Mouse (Mus musculus) kidney, postnatal 0 days (tissue): ENCODE data around the gene Aff1. TPM values are rescaled to one million over a fixed set of nuclear protein-coding genes. Genes with fewer than 3 reads are reported as not detected.
A peak's percentile ranks its signal among the peaks of the same experiment; 100 is the strongest.

Source experiments
- ATAC-seq: fragments of 200-750 bp; cut with Nextera tagmentation; replicated peaks from 2 replicates; pipeline ENCODE4 v1.8.0; 2017; ENCODE audit warnings: low read depth, moderate number of reproducible peaks, moderate TSS enrichment, moderate library complexity; ENCODE audit not compliant: low FRiP score
- DNase-seq: peaks from one replicate; pipeline ENCODE4 v3.0.0-alpha.2; 2016; ENCODE audit warnings: low spot score
- H3K27ac ChIP-seq: fragments of 300-500 bp; sonication (generic); 2 replicates; pipeline ENCODE4 v1.5.1; 2014; ENCODE audit warnings: mild to moderate bottlenecking
- H3K27me3 ChIP-seq: fragments of 300-500 bp; sonication (generic); 2 replicates; pipeline ENCODE4 v1.6.1; 2014; ENCODE audit warnings: low read length, mixed read lengths; ENCODE audit not compliant: insufficient read depth
- H3K36me3 ChIP-seq: fragments of 300-500 bp; sonication (generic); 2 replicates; pipeline ENCODE4 v1.6.1; 2014; ENCODE audit warnings: low read length, mixed read lengths; ENCODE audit not compliant: insufficient read depth
- H3K4me1 ChIP-seq: fragments of 300-500 bp; sonication (generic); replicated peaks from 2 replicates; pipeline ENCODE4 v1.6.1; 2014; ENCODE audit warnings: antibody characterized with exemption, low read length, mixed read lengths; ENCODE audit not compliant: insufficient read depth
- H3K4me2 ChIP-seq: fragments of 300-500 bp; sonication (generic); 2 replicates; pipeline ENCODE4 v1.6.1; 2014; ENCODE audit warnings: mild to moderate bottlenecking, low read length, moderate library complexity, mixed read lengths
- H3K4me3 ChIP-seq: fragments of 300-500 bp; sonication (generic); replicated peaks from 2 replicates; pipeline ENCODE4 v1.5.1; 2014; ENCODE audit warnings: low read depth, low read length
- H3K9ac ChIP-seq: fragments of 300-500 bp; sonication (generic); 2 replicates; pipeline ENCODE4 v1.6.1; 2014; ENCODE audit warnings: low read depth, low read length
- H3K9me3 ChIP-seq: fragments of 300-500 bp; sonication (generic); replicated peaks from 2 replicates; pipeline ENCODE4 v1.6.1; 2016; ENCODE audit warnings: low read length, inconsistent platforms, mixed read lengths
- CTCF ChIP-seq: IDR thresholded peaks from 2 replicates; pipeline ENCODE4 v1.5.1; 2016; ENCODE audit warnings: antibody characterized with exemption, low read depth, mild to moderate bottlenecking, moderate library complexity
- WGBS: fragments of 180-500 bp; shearing (Covaris S2); extraction: QIAGEN DNeasy Blood & Tissue Kit; methylation state at CpG from one replicate; pipeline ENCODE4 v1.1.7; 2014; 5-methylcytosine and 5-hydroxymethylcytosine counted together
- polyA plus RNA-seq: library from polyadenylated mRNA; unstranded; fragments of >200 nt; fragmentation: Nextera tagmentation; extraction: Ambion mirVana; gene quantifications from 2 replicates; pipeline ENCODE4 v1.2.1, GENCODE M21; 2015

The Aff1 gene
- polyA plus RNA-seq, 1 experiment from 2014 or later = 14.3 TPM

DNA sequence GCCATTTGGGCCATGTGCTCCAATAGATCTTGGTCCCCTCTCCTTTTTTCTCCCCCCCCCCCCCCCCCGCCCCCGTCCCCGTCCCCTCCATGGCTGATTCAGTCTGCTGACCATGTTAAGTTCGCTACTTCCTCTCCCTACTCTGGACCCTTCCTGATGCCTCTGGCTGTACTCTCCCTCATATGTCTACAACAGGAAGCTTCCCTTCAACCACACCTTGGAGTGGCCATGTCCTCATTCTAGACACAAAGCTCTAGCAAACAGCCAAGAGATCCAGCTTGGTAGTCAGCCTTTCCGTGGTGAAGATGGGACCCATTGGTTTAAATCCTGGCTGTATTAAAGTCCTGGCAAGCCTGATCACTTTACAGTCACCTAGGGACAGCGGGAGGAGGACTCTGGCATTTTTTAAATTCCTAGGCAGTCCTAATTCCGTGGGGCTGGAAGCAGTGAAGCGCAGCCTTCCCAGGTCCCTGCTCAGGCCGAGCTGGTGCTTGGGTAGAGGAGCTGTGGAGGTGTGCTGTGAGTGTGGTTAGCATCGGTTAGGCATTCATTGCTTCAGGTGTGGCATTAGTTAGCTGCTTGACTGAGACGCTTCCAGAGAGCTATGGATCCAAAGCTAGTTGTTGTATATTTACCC lies 144.1 kb downstream of the Aff1 start:
- Histone ChIP-seq H3K27me3 (no peaks in the 10 kb centered on the region), H3K4me1 (peaks cover 22% of the 10 kb centered on the region), H3K36me3 (peaks cover 23% of the 10 kb centered on the region), H3K9me3 (no peaks in the 10 kb centered on the region), H3K4me3 (no peak overlapping the region), H3K4me2 (0 out of 2 replicates have a peak overlapping the region, but pooled peaks have one; percentile 8), H3K27ac (peak overlapping the region; percentile 65), H3K9ac (no peak overlapping the region)
- WGBS = 31% methylated on average over 10 of the region's 11 CpGs
- DNase-seq (peak; percentile 75), ATAC-seq (peak; percentile 94)
- TF ChIP-seq CTCF = no peak

DNA sequence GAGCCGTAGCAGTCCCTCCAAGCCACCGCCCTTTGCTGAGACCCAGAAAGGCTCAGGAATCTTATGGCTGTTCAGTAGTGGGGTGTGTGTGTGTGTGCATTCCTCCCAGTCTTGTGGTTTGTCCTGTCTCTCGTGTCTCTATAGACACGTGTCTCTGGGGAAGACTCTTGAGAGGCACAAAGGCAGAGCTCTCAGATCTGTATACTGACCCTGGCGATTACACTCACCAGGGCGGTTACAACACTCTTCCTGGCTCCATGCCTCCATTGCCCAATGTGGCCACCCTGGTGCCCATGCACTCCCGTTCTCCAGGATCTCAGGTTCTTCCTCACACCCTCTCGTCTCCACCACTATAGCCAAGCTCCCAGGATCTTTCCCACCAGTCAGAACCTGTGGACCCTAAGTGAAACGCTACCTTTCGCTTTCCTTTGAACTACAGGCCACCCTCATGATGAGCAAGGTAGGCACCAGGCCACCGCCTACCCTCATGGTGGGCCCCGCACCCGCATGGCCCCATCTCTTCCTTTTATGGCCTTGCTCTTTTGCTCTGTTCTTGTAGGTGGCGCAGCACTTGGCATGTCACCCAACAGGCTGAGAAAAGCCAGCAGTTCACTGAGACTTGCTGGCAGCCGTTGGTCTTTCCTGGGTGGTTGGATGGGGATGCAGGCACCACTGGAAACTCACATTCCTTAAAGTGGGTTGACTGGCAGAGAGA lies 146.5 kb downstream of the Aff1 start:
- H3K27ac ChIP-seq = no peak overlapping the region
- 87% methylated on average over 15 of the region's 15 CpGs for WGBS
- H3K27me3 ChIP-seq = no peaks in the 10 kb centered on the region
- no peak overlapping the region for H3K4me2 ChIP-seq
- ATAC-seq = no peak
- no peak overlapping the region for H3K9ac ChIP-seq
- no peak for TF ChIP-seq CTCF
- H3K4me3 ChIP-seq = no peak overlapping the region
- H3K36me3 ChIP-seq = peaks cover 35% of the 10 kb centered on the region
- H3K9me3 ChIP-seq = no peaks in the 10 kb centered on the region
- H3K4me1 ChIP-seq = peaks cover 22% of the 10 kb centered on the region
- DNase-seq = no peak

DNA sequence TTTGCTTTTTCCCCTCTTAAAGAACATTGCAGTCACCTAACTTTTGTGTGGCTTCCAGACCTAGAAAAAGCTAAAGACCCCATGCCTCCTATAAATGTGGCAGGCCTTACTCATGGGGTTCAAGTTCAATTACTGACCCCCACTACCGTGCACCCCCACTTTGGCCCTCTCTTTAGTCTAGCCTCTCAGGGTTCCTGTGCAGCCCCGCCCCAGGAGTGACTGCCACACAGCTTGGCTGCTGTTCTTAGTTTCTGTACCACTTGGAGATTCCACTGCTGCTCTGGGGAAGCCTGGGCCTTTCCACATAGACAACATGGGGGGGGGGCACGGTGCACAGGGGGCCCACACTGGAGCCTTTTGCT lies 147.1 kb downstream of the Aff1 start:
- no peaks in the 10 kb centered on the region for H3K9me3 ChIP-seq
- TF ChIP-seq CTCF = no peak
- no peak for DNase-seq
- WGBS = 74% methylated on average over 3 of the region's 3 CpGs
- 0 out of 2 replicates have a peak overlapping the region, but pooled peaks have one; percentile 8 for H3K27ac ChIP-seq
- no peaks in the 10 kb centered on the region for H3K27me3 ChIP-seq
- H3K4me2 ChIP-seq = no peak overlapping the region
- no peak for ATAC-seq
- peaks cover 22% of the 10 kb centered on the region for H3K4me1 ChIP-seq
- H3K9ac ChIP-seq = no peak overlapping the region
- no peak overlapping the region for H3K4me3 ChIP-seq
- H3K36me3 ChIP-seq = peaks cover 31% of the 10 kb centered on the region

- peak; percentile 61 for DNase-seq
- no peak overlapping the region for H3K27ac ChIP-seq
- peaks cover 40% of the 10 kb centered on the region for H3K36me3 ChIP-seq
- no peaks in the 10 kb centered on the region for H3K9me3 ChIP-seq
- WGBS = 36% methylated on average over 1 of the region's 1 CpGs
- no peaks in the 10 kb centered on the region for H3K27me3 ChIP-seq
- TF ChIP-seq CTCF = peak; percentile 76
- peaks cover 7% of the 10 kb centered on the region for H3K4me1 ChIP-seq
- H3K9ac ChIP-seq = no peak overlapping the region
- H3K4me3 ChIP-seq = no peak overlapping the region
- H3K4me2 ChIP-seq = no peak overlapping the region
- ATAC-seq = no peak
Measured at GRCm38 (mm10) chr5:103843938-103844337, 151.8 kb downstream of the Aff1 start.

- H3K4me3 ChIP-seq = no peak overlapping the region
- no peak for TF ChIP-seq CTCF
- H3K4me1 ChIP-seq = no peaks in the 10 kb centered on the region
- DNase-seq = peak; percentile 32
- no peaks in the 10 kb centered on the region for H3K9me3 ChIP-seq
- H3K27ac ChIP-seq = no peak overlapping the region
- 49% methylated on average over 19 of the region's 19 CpGs for WGBS
- no peak for ATAC-seq
- peaks cover 49% of the 10 kb centered on the region for H3K36me3 ChIP-seq
- no peak overlapping the region for H3K9ac ChIP-seq
- H3K4me2 ChIP-seq = no peak overlapping the region
- no peaks in the 10 kb centered on the region for H3K27me3 ChIP-seq
Measured at GRCm38 (mm10) chr5:103845418-103846153, 153.4 kb downstream of the Aff1 start.

- ATAC-seq (no peak), DNase-seq (no peak)
- Histone ChIP-seq H3K27ac (no peak overlapping the region), H3K9ac (no peak overlapping the region), H3K4me2 (no peak overlapping the region), H3K4me1 (no peaks in the 10 kb centered on the region), H3K27me3 (no peaks in the 10 kb centered on the region), H3K36me3 (peaks cover 53% of the 10 kb centered on the region), H3K9me3 (no peaks in the 10 kb centered on the region), H3K4me3 (no peak overlapping the region)
- no peak for TF ChIP-seq CTCF
- 57% methylated on average over 10 of the region's 10 CpGs for whole genome bisulfite sequencing
Measured at GRCm38 (mm10) chr5:103846154-103846551, 154.0 kb downstream of the Aff1 start.
